Comparison of ENCODE assay signal across 30 mouse cellular contexts in genomic region chr11:78649143-78649542, GRCm38 (mm10).
"Had no signal": no experiment of that assay in that cellular context is flagged by ENCODE, and none has a peak within 500 bp of the region (broad histone marks: within the 10 kb centered on the region; RNA-seq: fewer than 3 reads in every experiment).

No protein-coding gene starts in this region.

- H3K27me3 ChIP-seq: heart, embryonic 12.5 days; heart, embryonic 13.5 days; heart, embryonic 15.5 days; hindbrain, embryonic 12.5 days; hindbrain, embryonic 13.5 days; hindbrain, embryonic 15.5 days; intestine, embryonic 15.5 days; kidney, embryonic 15.5 days had no signal

- H3K36me3 ChIP-seq: heart, embryonic 15.5 days; hindbrain, embryonic 12.5 days; hindbrain, embryonic 13.5 days; hindbrain, embryonic 15.5 days; intestine, embryonic 15.5 days; kidney, embryonic 15.5 days had no signal

- H3K4me2 ChIP-seq: heart, embryonic 11.5 days; heart, embryonic 12.5 days; heart, embryonic 13.5 days; heart, embryonic 15.5 days; hindbrain, embryonic 12.5 days; hindbrain, embryonic 13.5 days; hindbrain, embryonic 14.5 days; hindbrain, embryonic 15.5 days; intestine, embryonic 15.5 days; kidney, embryonic 15.5 days had no signal

- H3K27ac ChIP-seq: heart, embryonic 13.5 days; heart, embryonic 15.5 days; hindbrain, embryonic 10.5 days; hindbrain, embryonic 12.5 days; hindbrain, embryonic 13.5 days; hindbrain, embryonic 14.5 days; hindbrain, embryonic 15.5 days; hindbrain, postnatal 0 days; intestine, embryonic 15.5 days; kidney, embryonic 15.5 days; kidney, postnatal 0 days; layer of hippocampus, adult 2 months; left cerebral cortex, adult 2 months had no signal

- H3K9ac ChIP-seq: heart, embryonic 12.5 days; heart, embryonic 13.5 days; heart, embryonic 15.5 days; hindbrain, embryonic 12.5 days; hindbrain, embryonic 13.5 days; hindbrain, embryonic 14.5 days; hindbrain, embryonic 15.5 days; intestine, embryonic 15.5 days; kidney, embryonic 15.5 days had no signal

- H3K4me1 ChIP-seq: heart, embryonic 13.5 days; heart, embryonic 15.5 days; hindbrain, embryonic 10.5 days; hindbrain, embryonic 12.5 days; hindbrain, embryonic 13.5 days; hindbrain, embryonic 15.5 days; intestine, embryonic 15.5 days had no signal

- DNase-seq: heart, postnatal 10 days; heart, postnatal 14 days; heart, postnatal 36 days; kidney, adult 11 months; kidney, adult 18-20 months; kidney, adult 2 months; kidney, adult 8-10 months; kidney, adult 9 months; kidney, postnatal 10 days; kidney, postnatal 14 days; kidney, postnatal 25 days; kidney, postnatal 36 days; kidney, postnatal 4 days; layer of hippocampus, adult 9-11 months; layer of hippocampus, postnatal 36 days had no signal

- H3K9me3 ChIP-seq: heart, embryonic 12.5 days; heart, embryonic 13.5 days; heart, embryonic 15.5 days; hindbrain, embryonic 10.5 days; hindbrain, embryonic 12.5 days; hindbrain, embryonic 13.5 days; hindbrain, embryonic 15.5 days; intestine, embryonic 15.5 days; kidney, embryonic 15.5 days had no signal

- H3K4me3 ChIP-seq: heart, embryonic 12.5 days; heart, embryonic 13.5 days; heart, embryonic 15.5 days; hindbrain, embryonic 10.5 days; hindbrain, embryonic 12.5 days; hindbrain, embryonic 13.5 days; hindbrain, embryonic 15.5 days; intestine, embryonic 15.5 days; kidney, embryonic 15.5 days; layer of hippocampus, adult 2 months; left cerebral cortex, adult 2 months had no signal
